Mouse (Mus musculus) adrenal gland, postnatal 10 days (tissue): Measurements from ENCODE around the gene Ccdc158. TPM values are rescaled to one million over a fixed set of nuclear protein-coding genes. Genes with fewer than 3 reads are reported as not detected.

Source experiments
- DNase-seq: peaks from one replicate; pipeline ENCODE4 v3.0.0; 2021; ENCODE audit warnings: mixed read lengths
- long read RNA-seq, 2 experiments: library from polyadenylated mRNA; stranded (forward); transcript quantifications; one replicate each; pipeline ENCODE4 v2.0.0; 2021
- total RNA-seq, 2 experiments: library from RNA; stranded (reverse); gene quantifications; 2 replicates each; pipeline ENCODE4 v1.2.3; 2021

Gene Ccdc158
- under 1 TPM; 0.33 to 0.73 TPM for total RNA-seq
- long read RNA-seq, experiment 1 = 0 reads
- long read RNA-seq, experiment 2 = 0 reads

GRCm38 (mm10) chr5:92674859-92675573 is at the start of gene Ccdc158:
TSS of gene Ccdc158 (minus strand) at chr5:92675271.
- DNase-seq = peak; percentile 79

GRCm38 (mm10) chr5:92721610-92722009 is 46.5 kb upstream of the Ccdc158 start:
- DNase-seq = peak; percentile 17

- DNase-seq = no peak
These were observed 43.8 kb upstream of the Ccdc158 start for GRCm38 (mm10) chr5:92718856-92719255.

GRCm38 (mm10) chr5:92717666-92718360 is 42.7 kb upstream of the Ccdc158 start:
- DNase-seq = no peak

GRCm38 (mm10) chr5:92715890-92716289 is 40.8 kb upstream of the Ccdc158 start:
- no peak for DNase-seq

- DNase-seq = no peak
These were observed 40.2 kb upstream of the Ccdc158 start for GRCm38 (mm10) chr5:92715319-92715718.

GRCm38 (mm10) chr5:92714886-92715285 is 39.8 kb upstream of the Ccdc158 start:
- DNase-seq = no peak

- no peak for DNase-seq
These were observed 37.7 kb upstream of the Ccdc158 start for GRCm38 (mm10) chr5:92712621-92713395.

- no peak for DNase-seq
These were observed 36.7 kb upstream of the Ccdc158 start for GRCm38 (mm10) chr5:92711666-92712290.

GRCm38 (mm10) chr5:92710779-92711178 is 35.7 kb upstream of the Ccdc158 start:
- DNase-seq = peak; percentile 54

GRCm38 (mm10) chr5:92707921-92708491 is 32.9 kb upstream of the Ccdc158 start:
- peak; percentile 35 for DNase-seq

GRCm38 (mm10) chr5:92703671-92704070 is 28.6 kb upstream of the Ccdc158 start:
- no peak for DNase-seq

GRCm38 (mm10) chr5:92701750-92702149 is 26.7 kb upstream of the Ccdc158 start:
- no peak for DNase-seq

GRCm38 (mm10) chr5:92698837-92699529 is 23.9 kb upstream of the Ccdc158 start:
- no peak for DNase-seq

- DNase-seq = no peak
These were observed 23.2 kb upstream of the Ccdc158 start for GRCm38 (mm10) chr5:92698131-92698836.

- DNase-seq = no peak
These were observed 19.4 kb upstream of the Ccdc158 start for GRCm38 (mm10) chr5:92694316-92694995.

- DNase-seq = no peak
These were observed 18.7 kb upstream of the Ccdc158 start for GRCm38 (mm10) chr5:92693744-92694143.

- DNase-seq = no peak
These were observed 17.3 kb upstream of the Ccdc158 start for GRCm38 (mm10) chr5:92692206-92693007.

GRCm38 (mm10) chr5:92688569-92688968 is 13.5 kb upstream of the Ccdc158 start:
- DNase-seq = no peak
